Mouse (Mus musculus) midbrain, postnatal 0 days (tissue): ENCODE results near the gene 4930402F06Rik. TPM values are rescaled to one million over a fixed set of nuclear protein-coding genes. Genes with fewer than 3 reads are reported as not detected.

ENCODE experiments used
- ATAC-seq: fragments of 200-750 bp; cut with Nextera tagmentation; 2 replicates; pipeline ENCODE4 v1.8.0; 2017; ENCODE audit warnings: moderate number of reproducible peaks, mild to moderate bottlenecking, moderate TSS enrichment, moderate library complexity; ENCODE audit not compliant: low FRiP score
- DNase-seq: peaks from one replicate; pipeline ENCODE4 v3.0.0-alpha.2; 2015; ENCODE audit warnings: low spot score
- H3K27ac ChIP-seq: fragments of 300-500 bp; sonication (generic); 2 replicates; pipeline ENCODE4 v1.5.1; 2014; ENCODE audit warnings: low read depth, mild to moderate bottlenecking, low read length, mixed read lengths
- H3K27me3 ChIP-seq: fragments of 300-500 bp; sonication (generic); 2 replicates; pipeline ENCODE4 v1.6.1; 2014; ENCODE audit warnings: low read length, control low read depth, mixed read lengths; ENCODE audit not compliant: insufficient read depth
- H3K36me3 ChIP-seq: fragments of 300-500 bp; sonication (generic); 2 replicates; pipeline ENCODE4 v1.6.1; 2014; ENCODE audit warnings: low read length, control low read depth, mixed read lengths; ENCODE audit not compliant: insufficient read depth
- H3K4me1 ChIP-seq: fragments of 300-500 bp; sonication (generic); 2 replicates; pipeline ENCODE4 v1.6.1; 2014; ENCODE audit warnings: mild to moderate bottlenecking, control low read depth, antibody characterized with exemption, low read length, mixed read lengths; ENCODE audit not compliant: insufficient read depth
- H3K4me2 ChIP-seq: fragments of 300-500 bp; sonication (generic); 2 replicates; pipeline ENCODE4 v1.6.1; 2014; ENCODE audit warnings: low read depth, mild to moderate bottlenecking, low read length, mixed read lengths; ENCODE audit not compliant: poor library complexity, severe bottlenecking
- H3K4me3 ChIP-seq: fragments of 300-500 bp; sonication (generic); 2 replicates; pipeline ENCODE4 v1.5.1; 2014; ENCODE audit warnings: low read depth, mild to moderate bottlenecking, low read length, moderate library complexity
- H3K9ac ChIP-seq: fragments of 300-500 bp; sonication (generic); replicated peaks from 2 replicates; pipeline ENCODE4 v1.6.1; 2014; ENCODE audit warnings: mild to moderate bottlenecking, low read length, moderate library complexity, mixed read lengths; ENCODE audit not compliant: poor library complexity, severe bottlenecking
- H3K9me3 ChIP-seq: fragments of 300-500 bp; sonication (generic); 2 replicates; pipeline ENCODE4 v1.6.1; 2016; ENCODE audit warnings: low read length, control low read depth
- CTCF ChIP-seq: IDR thresholded peaks from 2 replicates; pipeline ENCODE4 v1.5.1; 2016; ENCODE audit warnings: antibody characterized with exemption, mild to moderate bottlenecking
- WGBS: fragments of 180-500 bp; shearing (Covaris S2); extraction: QIAGEN DNeasy Blood & Tissue Kit; methylation state at CpG from one replicate; pipeline ENCODE4 v1.1.7; 2014; 5-methylcytosine and 5-hydroxymethylcytosine counted together
- polyA plus RNA-seq: library from polyadenylated mRNA; unstranded; fragments of >200 nt; fragmentation: Nextera tagmentation; extraction: Ambion mirVana; gene quantifications from 2 replicates; pipeline ENCODE4 v1.2.1, GENCODE M21; 2015
- total RNA-seq: library from RNA; depleted of rRNA; stranded (reverse); fragments of >200 nt; gene quantifications from 2 replicates; pipeline ENCODE4 v1.2.3, GENCODE M21; 2014

Gene 4930402F06Rik
- total and polyA plus RNA-seq, 2 experiments from 2014 or later = not detected

- H3K36me3 ChIP-seq = no peaks in the 10 kb centered on the region
- H3K27me3 ChIP-seq = no peaks in the 10 kb centered on the region
- TF ChIP-seq CTCF = no peak
- no peak for DNase-seq
- ATAC-seq = no peak
- H3K9ac ChIP-seq = no peak overlapping the region
- H3K4me1 ChIP-seq = no peaks in the 10 kb centered on the region
- WGBS = 89% methylated on average over 6 of the region's 6 CpGs
- H3K4me2 ChIP-seq = no peak overlapping the region
- no peaks in the 10 kb centered on the region for H3K9me3 ChIP-seq
- H3K4me3 ChIP-seq = no peak overlapping the region
- no peak overlapping the region for H3K27ac ChIP-seq
Measured at GRCm38 (mm10) chr2:35442079-35442478, 45.1 kb upstream of the 4930402F06Rik start.

GRCm38 (mm10) chr2:35441419-35441818, 44.4 kb upstream of the 4930402F06Rik start:
- Histone ChIP-seq H3K9me3 (no peaks in the 10 kb centered on the region), H3K9ac (no peak overlapping the region), H3K27ac (no peak overlapping the region), H3K27me3 (no peaks in the 10 kb centered on the region), H3K36me3 (no peaks in the 10 kb centered on the region), H3K4me1 (no peaks in the 10 kb centered on the region), H3K4me3 (no peak overlapping the region), H3K4me2 (no peak overlapping the region)
- no peak for DNase-seq
- ATAC-seq = no peak
- TF ChIP-seq CTCF = no peak
- WGBS = 82% methylated on average over 6 of the region's 6 CpGs

- no peaks in the 10 kb centered on the region for H3K4me1 ChIP-seq
- no peaks in the 10 kb centered on the region for H3K27me3 ChIP-seq
- no peak overlapping the region for H3K4me3 ChIP-seq
- no peak overlapping the region for H3K4me2 ChIP-seq
- 90% methylated on average over 3 of the region's 3 CpGs for WGBS
- TF ChIP-seq CTCF = no peak
- no peaks in the 10 kb centered on the region for H3K9me3 ChIP-seq
- H3K36me3 ChIP-seq = no peaks in the 10 kb centered on the region
- no peak overlapping the region for H3K9ac ChIP-seq
- no peak for DNase-seq
- H3K27ac ChIP-seq = no peak overlapping the region
- ATAC-seq = no peak
Measured at GRCm38 (mm10) chr2:35440480-35440879, 43.5 kb upstream of the 4930402F06Rik start.

DNA sequence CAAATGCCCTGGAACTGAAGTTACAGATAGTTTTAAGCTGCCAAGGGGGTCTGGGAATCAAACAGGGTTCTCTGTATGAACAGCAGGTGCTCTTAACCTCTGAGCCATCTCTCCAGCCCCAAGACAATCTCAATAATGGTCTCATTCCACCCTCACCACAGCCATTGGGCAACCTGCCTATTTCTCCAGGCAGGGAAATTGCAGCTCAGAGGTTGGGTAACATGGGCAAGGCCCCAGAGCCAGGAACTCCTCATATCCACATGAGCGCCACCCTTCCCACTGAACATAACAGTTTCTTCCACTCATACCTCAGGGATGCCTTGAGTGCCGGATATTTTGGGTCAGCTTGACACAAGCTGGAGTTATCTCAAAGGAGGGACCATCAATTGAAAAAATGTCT, 40.8 kb upstream of the 4930402F06Rik start:
- TF ChIP-seq CTCF = no peak
- Histone ChIP-seq H3K4me2 (no peak overlapping the region), H3K4me1 (no peaks in the 10 kb centered on the region), H3K9me3 (no peaks in the 10 kb centered on the region), H3K9ac (no peak overlapping the region), H3K4me3 (no peak overlapping the region), H3K36me3 (no peaks in the 10 kb centered on the region), H3K27ac (no peak overlapping the region), H3K27me3 (no peaks in the 10 kb centered on the region)
- WGBS = 94% methylated on average over 2 of the region's 2 CpGs
- ATAC-seq (no peak), DNase-seq (no peak)

- WGBS = 85% methylated on average over 6 of the region's 6 CpGs
Measured at GRCm38 (mm10) chr2:35434576-35435123, 37.7 kb upstream of the 4930402F06Rik start.

GRCm38 (mm10) chr2:35433428-35433827, 36.5 kb upstream of the 4930402F06Rik start:
- 86% methylated on average over 4 of the region's 4 CpGs for WGBS
- Histone ChIP-seq H3K4me2 (no peak overlapping the region), H3K36me3 (no peaks in the 10 kb centered on the region), H3K9me3 (no peaks in the 10 kb centered on the region), H3K4me1 (no peaks in the 10 kb centered on the region), H3K9ac (no peak overlapping the region), H3K4me3 (no peak overlapping the region), H3K27ac (no peak overlapping the region), H3K27me3 (no peaks in the 10 kb centered on the region)
- ATAC-seq (no peak), DNase-seq (no peak)
- TF ChIP-seq CTCF = no peak

More at GRCm38 (mm10) chr2:35434576-35435123, 37.7 kb upstream of the 4930402F06Rik start:
- TF ChIP-seq CTCF = no peak
- H3K4me2 ChIP-seq = no peak overlapping the region
- no peaks in the 10 kb centered on the region for H3K9me3 ChIP-seq
- H3K4me1 ChIP-seq = no peaks in the 10 kb centered on the region
- ATAC-seq (no peak), DNase-seq (no peak)
- H3K27ac ChIP-seq = no peak overlapping the region
- no peak overlapping the region for H3K4me3 ChIP-seq
- no peaks in the 10 kb centered on the region for H3K27me3 ChIP-seq
- no peaks in the 10 kb centered on the region for H3K36me3 ChIP-seq
- H3K9ac ChIP-seq = no peak overlapping the region
